Mouse (Mus musculus): Measurements from ENCODE around the gene Lrp1.

The Lrp1 gene

DNA sequence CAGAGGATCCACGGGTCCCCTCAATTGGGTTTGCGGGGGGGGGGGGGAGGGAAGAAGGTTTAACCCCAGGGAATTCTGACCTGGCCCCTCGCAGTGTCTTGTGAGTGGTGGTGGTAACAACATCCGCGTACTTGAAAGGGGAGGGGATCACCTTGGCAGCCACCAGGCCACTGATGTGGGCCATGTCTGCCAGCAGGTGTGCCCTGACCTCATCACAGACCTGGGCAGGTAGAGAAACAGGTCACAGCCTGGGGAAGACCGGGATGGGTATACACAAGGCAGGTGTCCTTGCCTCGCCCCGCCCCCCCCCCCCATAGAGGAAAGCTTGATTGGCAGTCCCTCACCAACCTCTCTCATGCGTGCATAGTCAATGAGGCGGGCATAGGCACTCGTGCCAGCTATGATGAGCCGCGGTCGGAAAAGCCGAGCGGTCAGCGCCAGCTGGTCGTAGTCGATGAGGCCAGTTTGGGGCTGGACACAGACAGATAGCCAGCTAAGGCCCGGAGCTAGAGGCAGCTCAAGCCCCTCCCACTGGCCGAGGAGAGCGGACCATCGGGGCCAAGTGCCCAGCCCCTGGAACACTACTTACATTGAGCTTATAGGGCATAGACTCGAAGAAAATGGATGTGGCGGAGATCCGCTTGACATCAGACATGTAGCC, 101.8 kb downstream of the Lrp1 start:
- Histone ChIP-seq H3K36me3 (ENCODE audit: insufficient read depth, low read length) (peaks cover 56% of the 10 kb centered on the region), H3K9me3 (ENCODE audit: low read length) (no peaks in the 10 kb centered on the region), H3K4me3 (replicated peaks; ENCODE audit: low read length) (peak overlapping the region; percentile 32; the same call in 1 of the 2 replicates), H3K4me1 (replicated peaks; ENCODE audit: low read depth, low read length) (peaks cover 93% of the 10 kb centered on the region), H3K27me3 (ENCODE audit: insufficient read depth, low read length) (peaks cover 50% of the 10 kb centered on the region)
- no peak for TF ChIP-seq CTCF (conservative IDR thresholded peaks at IDR 0.05; ENCODE audit: low read length)
- no peak for TF ChIP-seq POU5F1 (IDR thresholded peaks at IDR 0.05; ENCODE audit: borderline replicate concordance, low read length)

DNA sequence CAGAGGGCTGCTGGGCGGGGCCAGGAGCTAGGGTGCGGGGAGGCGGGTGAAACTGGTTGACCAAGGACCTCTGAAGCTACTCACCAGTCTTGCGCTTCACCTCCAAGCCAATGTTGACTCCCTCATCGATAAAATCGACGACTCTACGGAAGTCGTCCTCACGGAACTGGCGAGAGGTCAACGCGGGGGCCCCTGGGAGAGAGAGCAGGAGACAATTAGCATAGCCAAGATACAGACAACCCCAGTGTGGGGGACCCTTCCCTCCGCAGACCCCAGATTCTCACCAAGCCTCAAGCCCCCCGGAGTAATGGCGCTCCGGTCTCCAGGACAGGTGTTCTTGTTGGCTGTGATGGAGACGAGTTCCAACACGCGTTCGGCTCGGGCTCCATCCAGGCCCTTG, 103.0 kb downstream of the Lrp1 start:
- TF ChIP-seq POU5F1 (IDR thresholded peaks at IDR 0.05; ENCODE audit: borderline replicate concordance, low read length), result no peak
- TF ChIP-seq CTCF (conservative IDR thresholded peaks at IDR 0.05; ENCODE audit: low read length), result no peak
- no peak for TF ChIP-seq NANOG (IDR thresholded peaks at IDR 0.05; ENCODE audit: borderline replicate concordance, low read length)
- Histone ChIP-seq H3K4me3 (replicated peaks; ENCODE audit: low read length) (peak overlapping the region; percentile 72), H3K4me1 (replicated peaks; ENCODE audit: low read depth, low read length) (peaks cover 97% of the 10 kb centered on the region), H3K36me3 (ENCODE audit: insufficient read depth, low read length) (peaks cover 56% of the 10 kb centered on the region), H3K9me3 (ENCODE audit: low read length) (no peaks in the 10 kb centered on the region), H3K27me3 (ENCODE audit: insufficient read depth, low read length) (peaks cover 55% of the 10 kb centered on the region)

DNA sequence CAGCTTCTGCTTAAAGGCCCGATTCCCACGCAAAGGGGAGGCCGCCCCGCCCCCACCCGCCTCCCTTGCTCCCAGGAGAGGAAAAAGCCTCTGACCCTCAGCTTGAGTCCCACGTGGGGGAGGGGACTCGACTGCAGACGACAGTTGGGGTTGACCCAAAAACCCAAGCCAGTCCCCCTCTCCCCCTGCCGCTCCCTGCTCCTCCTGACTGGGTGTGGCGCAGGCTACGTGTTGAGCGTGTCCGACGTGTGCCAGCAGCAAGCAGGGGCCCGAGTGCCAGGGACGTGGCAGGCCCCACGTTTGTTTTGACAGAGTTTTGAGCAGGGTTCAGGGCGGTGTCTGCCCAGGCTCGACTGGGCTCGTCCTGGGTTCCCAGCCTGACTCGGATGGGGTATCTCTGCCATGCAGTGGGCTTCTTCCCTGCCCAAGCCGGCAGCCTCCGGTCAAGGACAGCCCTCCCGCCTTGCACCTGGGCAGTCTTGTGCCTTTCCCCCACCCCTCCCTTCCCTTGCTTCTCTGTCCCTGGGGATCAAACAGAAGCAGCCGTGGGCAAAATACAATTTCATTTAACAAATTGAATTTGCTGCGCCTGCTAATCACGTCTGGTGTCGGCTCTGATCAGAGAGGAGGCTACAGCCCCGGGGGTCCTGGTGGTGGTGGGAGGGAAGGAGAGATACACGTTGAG, 104.2 kb downstream of the Lrp1 start:
- H3K36me3 ChIP-seq (ENCODE audit: insufficient read depth, low read length), result peaks cover 56% of the 10 kb centered on the region
- peak overlapping the region; percentile 72 for H3K4me3 ChIP-seq (replicated peaks; ENCODE audit: low read length)
- no peaks in the 10 kb centered on the region for H3K9me3 ChIP-seq (ENCODE audit: low read length)
- H3K27me3 ChIP-seq (ENCODE audit: insufficient read depth, low read length), result peaks cover 65% of the 10 kb centered on the region
- H3K4me1 ChIP-seq (replicated peaks; ENCODE audit: low read depth, low read length), result peaks cover 98% of the 10 kb centered on the region
- TF ChIP-seq CTCF (conservative IDR thresholded peaks at IDR 0.05; ENCODE audit: low read length), result no peak
- no peak for TF ChIP-seq NANOG (IDR thresholded peaks at IDR 0.05; ENCODE audit: borderline replicate concordance, low read length)
- no peak for TF ChIP-seq POU5F1 (IDR thresholded peaks at IDR 0.05; ENCODE audit: borderline replicate concordance, low read length)

DNA sequence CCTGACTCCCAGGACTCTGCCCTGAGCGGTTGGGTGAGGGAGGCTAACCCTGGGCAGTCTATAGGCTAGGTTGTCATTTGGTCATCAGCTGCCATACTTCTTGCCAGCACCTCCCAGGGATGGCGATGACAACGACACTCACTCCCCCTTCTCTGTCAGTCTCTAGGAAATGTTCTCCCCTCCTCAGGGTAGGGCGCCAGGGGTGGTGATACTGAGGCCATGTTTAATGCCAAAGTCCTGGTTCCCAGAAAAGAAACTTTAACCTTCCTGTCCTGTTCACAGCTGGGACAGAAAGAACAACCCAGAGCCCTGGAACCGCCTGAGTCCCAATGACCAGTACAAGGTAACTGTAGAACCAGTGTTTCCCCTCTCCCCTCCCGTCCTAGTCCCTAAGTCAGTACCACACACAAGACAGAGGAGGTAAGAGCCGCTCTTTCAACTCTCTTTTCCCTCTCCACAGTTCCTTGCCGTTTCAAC, 104.9 kb downstream of the Lrp1 start:
- Histone ChIP-seq H3K27me3 (ENCODE audit: insufficient read depth, low read length) (peaks cover 68% of the 10 kb centered on the region), H3K4me3 (replicated peaks; ENCODE audit: low read length) (peak overlapping the region; percentile 72), H3K36me3 (ENCODE audit: insufficient read depth, low read length) (peaks cover 53% of the 10 kb centered on the region), H3K4me1 (replicated peaks; ENCODE audit: low read depth, low read length) (peaks cover 98% of the 10 kb centered on the region), H3K9me3 (ENCODE audit: low read length) (no peaks in the 10 kb centered on the region)
- TF ChIP-seq CTCF (conservative IDR thresholded peaks at IDR 0.05; ENCODE audit: low read length), result no peak
- TF ChIP-seq POU5F1 (IDR thresholded peaks at IDR 0.05; ENCODE audit: borderline replicate concordance, low read length), result no peak
- no peak for TF ChIP-seq NANOG (IDR thresholded peaks at IDR 0.05; ENCODE audit: borderline replicate concordance, low read length)

DNA sequence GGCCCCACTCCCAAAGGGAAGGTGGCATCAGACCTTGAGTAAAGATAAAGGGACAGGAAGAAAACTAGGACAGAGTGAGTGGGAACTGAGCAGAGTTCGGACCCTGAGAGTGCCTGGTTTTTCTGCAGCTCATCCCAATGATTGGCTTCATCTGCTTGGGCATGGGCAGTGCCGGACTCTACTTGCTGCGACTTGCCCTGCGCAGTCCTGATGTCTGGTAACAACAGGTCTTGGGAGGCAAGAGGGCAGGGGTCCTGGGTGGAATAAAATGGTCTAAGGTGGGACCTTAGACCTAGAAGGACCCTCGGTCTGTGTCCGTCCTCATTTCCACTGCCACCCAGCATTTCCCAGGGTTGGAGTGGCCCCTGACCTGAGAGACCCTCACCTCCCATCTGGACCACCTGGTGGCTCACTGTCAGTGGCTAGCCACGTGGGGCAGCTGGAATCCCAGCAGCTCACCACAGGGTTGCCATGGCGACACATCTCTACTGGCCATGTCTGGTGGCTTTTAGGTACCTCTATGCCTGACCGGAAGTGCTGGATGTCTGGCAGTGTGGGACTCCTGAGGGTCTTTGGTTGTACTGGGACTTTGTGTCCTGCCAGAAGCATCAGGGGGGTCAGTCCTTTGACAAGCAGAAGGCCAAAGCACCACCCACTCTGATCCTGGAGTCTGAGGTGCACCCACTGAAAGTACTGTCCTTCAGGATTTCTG, 105.5 kb downstream of the Lrp1 start:
- H3K36me3 ChIP-seq (ENCODE audit: insufficient read depth, low read length), result peaks cover 47% of the 10 kb centered on the region
- no peaks in the 10 kb centered on the region for H3K9me3 ChIP-seq (ENCODE audit: low read length)
- peak overlapping the region; percentile 72 for H3K4me3 ChIP-seq (replicated peaks; ENCODE audit: low read length)
- no peak for TF ChIP-seq NANOG (IDR thresholded peaks at IDR 0.05; ENCODE audit: borderline replicate concordance, low read length)
- no peak for TF ChIP-seq CTCF (conservative IDR thresholded peaks at IDR 0.05; ENCODE audit: low read length)
- H3K27me3 ChIP-seq (ENCODE audit: insufficient read depth, low read length), result peaks cover 68% of the 10 kb centered on the region
- H3K4me1 ChIP-seq (replicated peaks; ENCODE audit: low read depth, low read length), result peaks cover 98% of the 10 kb centered on the region

DNA sequence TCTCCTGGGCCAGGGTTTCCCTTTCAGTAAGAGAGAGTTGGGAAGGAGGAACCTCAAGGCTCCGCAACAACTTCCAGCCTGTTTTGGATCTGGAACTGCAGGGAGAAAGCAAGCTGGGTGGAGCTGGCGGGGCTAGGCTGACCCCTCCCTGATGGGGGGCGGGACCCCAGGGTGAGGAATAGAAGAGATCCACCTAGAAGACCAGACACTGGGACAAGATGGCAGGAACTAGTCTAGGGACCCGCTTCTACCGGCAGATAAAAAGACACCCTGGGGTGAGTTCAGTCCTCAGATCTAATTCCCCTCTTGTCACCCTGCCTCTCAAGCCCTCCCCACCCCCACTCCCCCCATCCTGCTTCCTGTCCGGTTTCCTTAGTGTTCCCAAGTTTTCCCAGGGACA, 106.2 kb downstream of the Lrp1 start, which contains the start of gene Ndufa4l2:
Gene Ndufa4l2 (plus strand): TSS at position 204 of the 400 bp plus-strand sequence.
- Histone ChIP-seq H3K27me3 (ENCODE audit: insufficient read depth, low read length) (peaks cover 75% of the 10 kb centered on the region), H3K4me3 (replicated peaks; ENCODE audit: low read length) (peak within 1 kb of the TSS; percentile 72), H3K36me3 (ENCODE audit: insufficient read depth, low read length) (peaks cover 40% of the 10 kb centered on the region), H3K4me1 (replicated peaks; ENCODE audit: low read depth, low read length) (peaks cover 98% of the 10 kb centered on the region), H3K9me3 (ENCODE audit: low read length) (no peaks in the 10 kb centered on the region)
- no peak for TF ChIP-seq POU5F1 (IDR thresholded peaks at IDR 0.05; ENCODE audit: borderline replicate concordance, low read length)
- no peak for TF ChIP-seq CTCF (conservative IDR thresholded peaks at IDR 0.05; ENCODE audit: low read length)
- TF ChIP-seq NANOG (IDR thresholded peaks at IDR 0.05; ENCODE audit: borderline replicate concordance, low read length), result no peak

DNA sequence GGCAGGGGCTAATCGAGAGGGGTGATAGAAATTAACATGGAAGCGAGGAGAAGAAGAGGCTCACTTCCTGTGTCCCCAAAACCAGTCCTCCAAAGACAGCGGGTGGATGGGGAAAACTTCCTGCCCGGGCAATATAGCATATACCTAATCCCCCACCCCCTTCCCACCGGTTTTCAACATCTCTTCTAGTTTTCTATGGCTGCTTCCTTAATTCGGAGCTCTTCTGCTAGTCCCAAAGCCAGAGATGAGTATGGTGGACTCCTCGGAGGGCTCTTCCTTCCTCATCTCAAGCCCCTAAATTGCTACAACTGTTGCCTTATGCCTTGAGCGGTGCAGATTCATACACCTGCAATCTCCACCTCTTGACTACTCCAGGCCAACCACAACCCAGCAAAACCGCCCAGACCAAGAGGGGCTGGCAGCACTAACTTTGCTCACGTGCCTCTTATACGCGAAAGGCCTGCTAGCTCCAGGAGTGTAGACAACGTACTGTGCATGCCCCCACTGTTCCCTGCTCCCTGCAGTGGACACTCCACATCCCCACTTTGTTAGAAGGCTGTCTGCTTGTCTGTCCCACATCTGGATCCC, 106.7 kb downstream of the Lrp1 start:
- Histone ChIP-seq H3K9me3 (ENCODE audit: low read length) (no peaks in the 10 kb centered on the region), H3K4me3 (replicated peaks; ENCODE audit: low read length) (peak overlapping the region; percentile 72), H3K36me3 (ENCODE audit: insufficient read depth, low read length) (peaks cover 36% of the 10 kb centered on the region), H3K4me1 (replicated peaks; ENCODE audit: low read depth, low read length) (peaks cover 98% of the 10 kb centered on the region), H3K27me3 (ENCODE audit: insufficient read depth, low read length) (peaks cover 79% of the 10 kb centered on the region)
- no peak for TF ChIP-seq CTCF (conservative IDR thresholded peaks at IDR 0.05; ENCODE audit: low read length)
- no peak for TF ChIP-seq NANOG (IDR thresholded peaks at IDR 0.05; ENCODE audit: borderline replicate concordance, low read length)
- no peak for TF ChIP-seq POU5F1 (IDR thresholded peaks at IDR 0.05; ENCODE audit: borderline replicate concordance, low read length)

DNA sequence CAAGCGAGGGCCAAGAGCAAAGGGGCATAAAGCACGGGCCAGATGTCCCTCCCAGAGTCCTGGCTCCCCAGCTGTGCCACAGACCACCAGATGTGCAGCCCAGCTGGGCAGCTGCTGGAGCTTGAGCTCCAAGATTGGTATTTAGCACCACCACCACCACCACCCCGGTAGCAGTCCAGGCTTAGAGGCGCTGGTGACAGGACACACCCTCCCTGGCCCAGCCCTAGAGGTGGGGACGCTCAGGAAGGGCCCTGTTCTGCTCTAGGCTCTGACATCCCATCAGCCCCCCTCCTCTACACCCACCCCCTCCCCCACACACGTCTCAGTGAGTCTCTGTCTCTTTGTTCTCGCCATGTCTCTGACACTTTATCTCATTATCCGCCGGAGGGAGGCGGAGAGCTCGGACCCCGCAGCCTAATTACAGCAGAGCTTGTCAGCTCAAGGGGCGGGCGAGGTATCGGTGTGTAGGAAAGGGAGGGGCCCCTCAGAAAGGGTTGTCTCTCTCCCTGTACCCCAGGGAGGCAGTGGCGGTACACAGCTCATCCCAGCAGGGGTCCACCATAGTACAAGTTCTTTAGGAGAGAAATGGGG, 107.4 kb downstream of the Lrp1 start:
- peak overlapping the region; percentile 72 for H3K4me3 ChIP-seq (replicated peaks; ENCODE audit: low read length)
- peaks cover 30% of the 10 kb centered on the region for H3K36me3 ChIP-seq (ENCODE audit: insufficient read depth, low read length)
- peaks cover 79% of the 10 kb centered on the region for H3K27me3 ChIP-seq (ENCODE audit: insufficient read depth, low read length)
- no peak for TF ChIP-seq POU5F1 (IDR thresholded peaks at IDR 0.05; ENCODE audit: borderline replicate concordance, low read length)
- no peak for TF ChIP-seq CTCF (conservative IDR thresholded peaks at IDR 0.05; ENCODE audit: low read length)
- TF ChIP-seq NANOG (IDR thresholded peaks at IDR 0.05; ENCODE audit: borderline replicate concordance, low read length), result no peak
- no peaks in the 10 kb centered on the region for H3K9me3 ChIP-seq (ENCODE audit: low read length)
- peaks cover 94% of the 10 kb centered on the region for H3K4me1 ChIP-seq (replicated peaks; ENCODE audit: low read depth, low read length)

All from E14TG2a.4 (cell line).